Comparison of ENCODE assay signal across 8 mouse cellular contexts in the genomic region with DNA sequence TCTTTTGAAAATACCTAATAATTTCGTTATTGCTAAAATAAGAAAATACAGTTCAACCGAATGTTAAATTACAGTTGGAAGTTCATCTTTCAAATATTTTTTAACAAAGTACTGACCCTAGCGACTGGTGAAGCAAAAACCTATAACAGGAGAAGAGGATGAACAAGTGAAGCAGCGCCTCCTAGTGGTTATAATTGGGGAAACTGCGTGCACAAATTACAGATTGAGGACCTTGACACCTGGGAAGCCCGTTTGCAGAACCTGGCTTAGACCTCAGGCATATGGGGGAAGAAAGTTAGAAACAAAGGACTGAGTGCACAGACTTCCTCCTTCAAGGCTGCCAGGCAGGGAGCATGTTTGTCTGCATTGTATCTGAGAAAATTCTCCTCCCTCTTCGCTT.
DNase-seq lines count a peak whose midpoint lies in the region; ATAC-seq and TF ChIP-seq lines count a peak whose summit lies in the region.
"Had no signal": no experiment of that assay in that cellular context is flagged by ENCODE, and none has a peak within 500 bp of the region (broad histone marks: within the 10 kb centered on the region; RNA-seq: fewer than 3 reads in every experiment).

No protein-coding gene starts in this region.

- H3K9me3 ChIP-seq in lung, postnatal 0 days (ENCODE audit: low read length) = no peaks in the 10 kb centered on the region
- H3K9me3 ChIP-seq: heart, embryonic 15.5 days had no signal

- TF ChIP-seq EP300 in lung, postnatal 0 days (IDR thresholded peaks at IDR 0.05) = no peak

- TF ChIP-seq CTCF in layer of hippocampus, adult 2 months (conservative IDR thresholded peaks at IDR 0.05) = peak; percentile 90
- peak; percentile 82 for TF ChIP-seq CTCF in lung, postnatal 0 days (IDR thresholded peaks at IDR 0.05)

- H3K36me3 ChIP-seq in lung, postnatal 0 days (ENCODE audit: insufficient read depth, low read length) = no peaks in the 10 kb centered on the region
- H3K36me3 ChIP-seq: heart, embryonic 15.5 days had no signal

- no peak overlapping the region for H3K4me3 ChIP-seq in layer of hippocampus, adult 2 months
- no peak overlapping the region for H3K4me3 ChIP-seq in lung, postnatal 0 days (ENCODE audit: low read depth, low read length)
- H3K4me3 ChIP-seq: heart, embryonic 15.5 days had no signal

- peak; percentile 84 for ATAC-seq in frontal cortex, adult (ENCODE audit: low TSS enrichment)
- ATAC-seq in lung, postnatal 0 days = no peak

- no peak overlapping the region for H3K9ac ChIP-seq in lung, postnatal 0 days (replicated peaks; ENCODE audit: low read depth)
- H3K9ac ChIP-seq: heart, embryonic 15.5 days had no signal

- WGBS in lung, postnatal 0 days = 16% methylated on average over 7 of the region's 7 CpGs

- no peak overlapping the region for H3K4me2 ChIP-seq in lung, postnatal 0 days (replicated peaks; ENCODE audit: low read depth, low read length)
- H3K4me2 ChIP-seq: heart, embryonic 15.5 days had no signal

- no peaks in the 10 kb centered on the region for H3K4me1 ChIP-seq in lung, postnatal 0 days (ENCODE audit: insufficient read depth, low read depth, low read length)
- H3K4me1 ChIP-seq: heart, embryonic 15.5 days had no signal

- H3K27ac ChIP-seq in layer of hippocampus, adult 2 months = no peak overlapping the region
- no peak overlapping the region for H3K27ac ChIP-seq in lung, postnatal 0 days (ENCODE audit: low read length)
- H3K27ac ChIP-seq: heart, embryonic 15.5 days had no signal

- H3K27me3 ChIP-seq in lung, postnatal 0 days (replicated peaks; ENCODE audit: insufficient read depth, low read length) = no peaks in the 10 kb centered on the region
- H3K27me3 ChIP-seq: heart, embryonic 15.5 days had no signal

- DNase-seq in urinary bladder, postnatal 14 days (ENCODE audit: low spot score) = peak; percentile 69
- DNase-seq in urinary bladder, adult 2 months (ENCODE audit: low spot score) = no peak
- peak; percentile 39 for DNase-seq in c-Kit-positive CD71-negative TER-119-negative erythroid progenitor cells, embryonic 14.5 days (ENCODE audit: low read depth)
- DNase-seq in layer of hippocampus, adult 2 months (ENCODE audit: low spot score in 2 of 2) = peak; percentile 18 to 59
- DNase-seq in lung, postnatal 0 days (ENCODE audit: low spot score) = peak; percentile 68
- DNase-seq in testis, postnatal 14 days (ENCODE audit: low spot score) = peak; percentile 10
